Mouse (Mus musculus) olfactory bulb, adult 2 months (tissue): ENCODE results near the gene Smarca4. TPM values are rescaled to one million over a fixed set of nuclear protein-coding genes. Genes with fewer than 3 reads are reported as not detected.

ENCODE experiments used
- H3K27ac ChIP-seq: fragments of 200-500 bp; 2 replicates; pipeline ENCODE4 v1.5.1; 2012; ENCODE audit warnings: low read depth, low read length; ENCODE audit not compliant: insufficient read depth
- H3K4me1 ChIP-seq: fragments of 200-500 bp; 2 replicates; pipeline ENCODE4 v1.6.1; 2012; ENCODE audit warnings: low read length; ENCODE audit not compliant: control insufficient read depth, insufficient read depth
- H3K4me3 ChIP-seq: fragments of 200-500 bp; 2 replicates; pipeline ENCODE4 v1.5.1; 2012; ENCODE audit warnings: mild to moderate bottlenecking, low read depth, low read length, moderate library complexity; ENCODE audit not compliant: insufficient read depth
- CTCF ChIP-seq: fragments of 200-500 bp; IDR thresholded peaks from 2 replicates; pipeline ENCODE4 v1.5.1; 2012; ENCODE audit warnings: low read depth, mild to moderate bottlenecking, low read length, moderate library complexity; ENCODE audit not compliant: insufficient read depth
- POLR2A ChIP-seq: fragments of 200-500 bp; IDR thresholded peaks from 2 replicates; pipeline ENCODE4 v1.6.1; 2012; ENCODE audit warnings: mild to moderate bottlenecking, low read depth, low read length, moderate library complexity; ENCODE audit not compliant: insufficient read depth
- WGBS: fragments of 180-500 bp; shearing (Covaris S2); methylation state at CpG from one replicate; pipeline ENCODE4 v1.1.7; 2018; 5-methylcytosine and 5-hydroxymethylcytosine counted together
- polyA plus RNA-seq: library from polyadenylated mRNA; stranded (reverse); fragments of >200 nt; gene quantifications from 2 replicates; pipeline ENCODE4 v1.2.4, GENCODE M21; 2012; ENCODE audit warnings: low replicate concordance; ENCODE audit not compliant: missing spikeins, insufficient read depth, insufficient read length

Gene Smarca4
- polyA plus RNA-seq, 1 experiment, result 109 TPM

DNA sequence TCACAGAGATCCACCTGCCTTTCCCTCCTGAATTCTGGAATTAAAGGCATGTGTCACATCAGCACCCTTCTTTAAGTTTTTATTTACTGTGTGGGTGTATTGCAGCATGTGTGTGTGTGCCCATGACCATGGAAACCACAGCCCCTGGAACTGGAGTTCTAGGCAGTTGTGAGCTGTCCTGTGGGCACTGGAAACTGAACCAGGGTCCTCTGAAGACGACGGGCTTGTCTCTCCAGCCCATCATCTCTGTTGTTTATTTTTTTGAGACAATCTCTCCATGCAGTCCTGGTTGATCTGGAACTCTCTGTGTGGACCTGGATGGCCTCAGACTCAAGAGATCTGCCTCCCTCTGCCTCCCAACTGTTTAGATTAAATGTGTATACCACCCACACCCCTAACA is 101.0 kb downstream of the Smarca4 start:
- H3K4me3 ChIP-seq, result no peak overlapping the region
- H3K27ac ChIP-seq, result no peak overlapping the region
- H3K4me1 ChIP-seq, result peaks cover 5% of the 10 kb centered on the region
- WGBS, result 92% methylated on average over 2 of the region's 2 CpGs
- TF ChIP-seq CTCF (no peak), POLR2A (no peak)

GRCm38 (mm10) chr9:21721036-21721435 is 105.1 kb downstream of the Smarca4 start:
- 88% methylated on average over 2 of the region's 2 CpGs for WGBS
- Histone ChIP-seq H3K4me1 (peaks cover 8% of the 10 kb centered on the region), H3K27ac (no peak overlapping the region), H3K4me3 (no peak overlapping the region)
- no peak for TF ChIP-seq POLR2A
- no peak for TF ChIP-seq CTCF

- Histone ChIP-seq H3K4me3 (peak within 1 kb of the TSS; percentile 85), H3K4me1 (peaks cover 13% of the 10 kb centered on the region), H3K27ac (peak within 1 kb of the TSS; percentile 76)
- under 1% methylated on average over 47 of the region's 47 CpGs for WGBS
- no peak for TF ChIP-seq CTCF
- no peak for TF ChIP-seq POLR2A
Measured at GRCm38 (mm10) chr9:21723377-21724146, 107.6 kb downstream of the Smarca4 start, which contains the start of gene Ldlr. Gene Ldlr, plus strand, starts transcription at chr9:21723483.

GRCm38 (mm10) chr9:21724147-21724536 is 108.2 kb downstream of the Smarca4 start:
- H3K27ac ChIP-seq, result peak overlapping the region; percentile 76
- peak overlapping the region; percentile 85 for H3K4me3 ChIP-seq
- peaks cover 16% of the 10 kb centered on the region for H3K4me1 ChIP-seq
- 1% methylated on average over 18 of the region's 18 CpGs for WGBS
- no peak for TF ChIP-seq POLR2A
- TF ChIP-seq CTCF, result no peak

DNA sequence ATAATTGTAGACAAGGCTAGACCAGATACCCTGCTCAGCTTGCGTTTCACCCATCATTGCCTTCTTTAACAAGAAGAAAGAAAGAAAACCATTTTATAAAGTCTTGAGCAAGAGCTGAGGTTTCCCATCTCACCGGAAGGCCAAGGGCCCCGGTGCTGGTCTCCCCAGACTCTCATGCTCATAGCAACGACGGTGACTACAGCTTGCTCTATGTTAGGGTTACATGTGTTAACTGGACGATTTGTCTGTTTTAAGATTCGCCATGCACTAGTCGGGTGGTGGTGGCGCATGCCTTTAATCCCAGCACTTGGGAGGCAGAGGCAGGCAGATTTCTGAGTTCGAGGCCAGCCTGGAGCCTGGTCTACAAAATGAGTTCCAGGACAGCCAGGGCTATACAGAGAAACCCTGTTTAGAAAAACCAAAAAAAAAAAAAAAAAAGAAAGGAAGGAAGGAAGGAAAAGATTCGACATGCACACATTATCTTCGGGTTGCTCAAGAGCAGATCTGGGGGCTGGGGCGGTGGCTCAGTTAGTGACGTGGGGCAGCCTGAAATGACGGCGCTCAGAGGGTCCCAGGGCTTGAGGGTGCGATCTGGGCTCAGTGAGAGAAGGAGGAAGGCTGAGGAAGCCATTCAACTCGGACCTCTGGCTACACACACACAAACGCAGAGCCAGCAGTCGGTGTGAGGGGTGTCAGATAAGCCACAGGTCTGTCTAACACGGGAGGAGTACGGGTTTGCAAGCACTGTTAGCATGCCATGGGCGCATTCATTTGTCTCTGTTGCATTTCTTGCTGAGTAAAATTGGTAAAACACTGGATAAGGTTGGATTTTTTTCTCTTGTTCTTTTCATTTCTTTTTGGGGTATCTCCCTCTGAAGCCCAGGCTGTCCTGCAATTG is 109.5 kb downstream of the Smarca4 start:
- H3K4me3 ChIP-seq, result no peak overlapping the region

GRCm38 (mm10) chr9:21726218-21726975 is 110.4 kb downstream of the Smarca4 start:
- H3K4me1 ChIP-seq, result peaks cover 22% of the 10 kb centered on the region
- WGBS, result 70% methylated on average over 14 of the region's 14 CpGs
- H3K4me3 ChIP-seq, result no peak overlapping the region
- no peak overlapping the region for H3K27ac ChIP-seq
- no peak for TF ChIP-seq POLR2A
- no peak for TF ChIP-seq CTCF

More for the DNA sequence above, 109.5 kb downstream of the Smarca4 start:
- Histone ChIP-seq H3K27ac (no peak overlapping the region), H3K4me1 (peaks cover 22% of the 10 kb centered on the region)
- WGBS, result 75% methylated on average over 23 of the region's 23 CpGs
- no peak for TF ChIP-seq POLR2A
- no peak for TF ChIP-seq CTCF

- Histone ChIP-seq H3K4me3 (no peak overlapping the region), H3K4me1 (peaks cover 20% of the 10 kb centered on the region), H3K27ac (no peak overlapping the region)
- WGBS, result 89% methylated on average over 10 of the region's 10 CpGs
- TF ChIP-seq POLR2A, result no peak
- TF ChIP-seq CTCF, result no peak
Measured at GRCm38 (mm10) chr9:21728261-21728832, 112.4 kb downstream of the Smarca4 start.

GRCm38 (mm10) chr9:21729264-21729663 is 113.3 kb downstream of the Smarca4 start:
- Histone ChIP-seq H3K4me3 (no peak overlapping the region), H3K27ac (no peak overlapping the region), H3K4me1 (peaks cover 20% of the 10 kb centered on the region)
- 72% methylated on average over 7 of the region's 7 CpGs for WGBS
- TF ChIP-seq CTCF (no peak), POLR2A (no peak)
